Mouse (Mus musculus) forebrain, embryonic 13.5 days (tissue): ENCODE results near the gene Vmn1r218. TPM values are rescaled to one million over a fixed set of nuclear protein-coding genes. Genes with fewer than 3 reads are reported as not detected.
"Not testable (repeated sequence)": the region's sequence is repeated elsewhere in the genome, so short reads cannot be mapped to it uniquely, and the experiment has no call there.

Experiments
- ATAC-seq: fragments of 200-750 bp; cut with Nextera tagmentation; 2 replicates; pipeline ENCODE4 v1.8.0; 2017
- H3K27ac ChIP-seq: fragments of 300-500 bp; sonication (generic); 2 replicates; pipeline ENCODE4 v1.5.1; 2015; ENCODE audit warnings: inconsistent platforms, mild to moderate bottlenecking, moderate library complexity
- H3K27me3 ChIP-seq: fragments of 300-500 bp; sonication (generic); 2 replicates; pipeline ENCODE4 v1.6.1; 2015; ENCODE audit warnings: mild to moderate bottlenecking, inconsistent platforms
- H3K36me3 ChIP-seq: fragments of 300-500 bp; sonication (generic); 2 replicates; pipeline ENCODE4 v1.6.1; 2015; ENCODE audit warnings: mild to moderate bottlenecking, inconsistent platforms; ENCODE audit not compliant: poor library complexity, severe bottlenecking
- H3K4me1 ChIP-seq: fragments of 300-500 bp; sonication (generic); 2 replicates; pipeline ENCODE4 v1.6.1; 2015; ENCODE audit warnings: inconsistent platforms
- H3K4me2 ChIP-seq: fragments of 300-500 bp; sonication (generic); 2 replicates; pipeline ENCODE4 v1.6.1; 2015; ENCODE audit warnings: inconsistent platforms, mild to moderate bottlenecking, moderate library complexity
- H3K4me3 ChIP-seq: fragments of 300-500 bp; sonication (generic); 2 replicates; pipeline ENCODE4 v1.5.1; 2015; ENCODE audit warnings: mild to moderate bottlenecking, inconsistent platforms
- H3K9ac ChIP-seq: fragments of 300-500 bp; sonication (generic); 2 replicates; pipeline ENCODE4 v1.6.1; 2015; ENCODE audit warnings: mild to moderate bottlenecking, inconsistent platforms
- H3K9me3 ChIP-seq: fragments of 300-500 bp; sonication (generic); replicated peaks from 2 replicates; pipeline ENCODE4 v1.6.1; 2016; ENCODE audit warnings: inconsistent platforms
- WGBS: fragments of 180-500 bp; shearing (Covaris S2); methylation state at CpG from one replicate; pipeline ENCODE4 v1.1.7; 2015; 5-methylcytosine and 5-hydroxymethylcytosine counted together
- polyA plus RNA-seq: library from polyadenylated mRNA; unstranded; fragments of >200 nt; fragmentation: Nextera tagmentation; extraction: Ambion mirVana; gene quantifications from 2 replicates; pipeline ENCODE4 v1.2.1, GENCODE M21; 2015

Vmn1r218 gene
- not detected in 2 replicates for polyA plus RNA-seq

DNA sequence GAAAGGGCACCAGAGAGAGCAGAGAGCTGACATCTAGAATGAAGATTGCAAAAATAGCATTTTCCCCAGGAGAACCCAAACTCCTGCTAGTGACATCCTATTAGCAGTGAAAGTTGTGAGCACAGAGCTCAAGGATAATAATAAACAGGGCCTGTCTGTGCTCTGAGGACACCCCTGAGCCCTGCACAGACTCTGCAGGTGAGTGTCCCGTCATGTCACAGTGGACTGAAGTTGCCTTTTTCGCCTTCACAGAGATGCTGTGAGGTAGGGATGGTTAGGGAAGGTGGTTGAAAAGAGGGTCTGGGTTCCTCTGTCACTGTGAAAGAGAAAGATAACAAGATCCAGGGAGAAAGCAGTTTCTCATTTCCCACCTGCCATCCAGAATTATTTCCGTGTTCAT, at the start of gene Vmn1r218:
Gene Vmn1r218 (plus strand): TSS at position 57 of the 400 bp plus-strand sequence.
- Histone ChIP-seq H3K27ac (no peak within 1 kb of the TSS), H3K36me3 (no peaks in the 10 kb centered on the region), H3K27me3 (no peaks in the 10 kb centered on the region), H3K9ac (no peak within 1 kb of the TSS), H3K4me2 (no peak within 1 kb of the TSS), H3K4me1 (no peaks in the 10 kb centered on the region), H3K9me3 (no peaks in the 10 kb centered on the region), H3K4me3 (no peak within 1 kb of the TSS)
- ATAC-seq = no peak
- WGBS = 79% methylated on average over 3 of the region's 3 CpGs

DNA sequence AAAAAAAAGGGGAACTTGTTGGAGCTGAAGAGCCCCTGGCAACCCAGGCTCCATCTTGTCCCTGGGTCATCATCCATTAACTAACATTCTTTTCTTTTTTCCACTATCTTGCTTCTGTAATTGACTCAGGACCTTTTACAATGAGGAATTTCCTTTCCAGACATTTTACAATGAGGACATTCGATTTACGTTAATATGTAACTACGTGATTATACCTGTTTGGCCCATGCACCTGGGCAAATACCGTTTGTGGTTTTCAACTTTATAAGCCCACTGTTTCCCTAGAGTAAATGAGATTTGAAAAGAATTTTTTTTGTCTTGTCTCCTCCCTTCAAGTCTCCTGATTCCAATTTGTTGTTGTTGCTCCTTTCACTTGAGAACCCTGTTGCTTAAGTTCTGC, 38.6 kb upstream of the Vmn1r218 start:
- no peaks in the 10 kb centered on the region for H3K36me3 ChIP-seq
- no peak overlapping the region for H3K9ac ChIP-seq
- no peak overlapping the region for H3K27ac ChIP-seq
- ATAC-seq = no peak
- no peaks in the 10 kb centered on the region for H3K27me3 ChIP-seq
- no peak overlapping the region for H3K4me2 ChIP-seq
- H3K4me1 ChIP-seq = no peaks in the 10 kb centered on the region
- no peaks in the 10 kb centered on the region for H3K9me3 ChIP-seq
- 94% methylated on average over 4 of the region's 4 CpGs for WGBS
- H3K4me3 ChIP-seq = no peak overlapping the region

DNA sequence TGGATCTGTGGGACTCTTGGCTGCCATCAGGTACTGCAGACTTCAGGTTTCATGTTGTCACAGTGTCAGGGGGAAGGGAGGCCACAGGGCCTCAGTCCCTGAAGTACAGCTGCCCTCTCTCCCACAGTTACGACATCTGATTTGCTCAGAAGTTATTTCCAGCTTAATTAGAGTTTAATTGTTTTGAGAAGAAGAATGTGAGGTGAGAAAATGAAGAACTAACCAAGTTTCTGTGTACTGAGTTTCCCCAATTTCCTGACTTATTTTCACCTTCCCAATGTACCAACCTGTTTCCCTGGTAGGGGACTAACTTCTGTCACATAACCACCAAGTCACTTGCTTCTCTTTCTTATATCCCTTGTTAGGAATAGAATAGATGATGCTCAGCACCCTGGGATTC, 14.8 kb upstream of the Vmn1r218 start, which contains the start of gene Vmn1r217:
Gene Vmn1r217 (minus strand): TSS at position 101 of the 400 bp plus-strand sequence.
- not testable (repeated sequence) for H3K4me3 ChIP-seq
- WGBS = 86% methylated on average over 1 of the region's 1 CpGs

DNA sequence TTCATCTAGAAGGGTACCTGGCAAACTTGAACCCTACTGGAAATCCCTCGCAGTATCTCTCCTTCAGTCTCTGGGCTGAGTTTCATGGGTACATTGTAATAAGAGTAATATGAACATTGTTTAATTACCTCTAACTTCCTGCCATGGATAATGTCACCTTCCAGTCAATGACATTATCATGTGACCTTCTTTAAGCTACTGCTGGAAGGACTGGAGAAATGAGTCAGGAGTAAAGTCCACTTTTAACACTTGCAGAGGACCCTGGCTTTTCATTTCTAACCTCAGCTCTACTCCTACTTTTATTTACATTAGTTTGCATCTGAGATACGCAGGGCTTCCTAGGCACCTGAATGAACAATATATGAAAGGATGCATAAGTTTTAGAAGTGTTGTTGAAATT, 12.3 kb upstream of the Vmn1r218 start:
- H3K36me3 ChIP-seq = no peaks in the 10 kb centered on the region
- no peak overlapping the region for H3K9ac ChIP-seq
- no peaks in the 10 kb centered on the region for H3K4me1 ChIP-seq
- no peaks in the 10 kb centered on the region for H3K27me3 ChIP-seq
- no peak overlapping the region for H3K4me3 ChIP-seq
- no peak overlapping the region for H3K27ac ChIP-seq
- WGBS = 89% methylated on average over 2 of the region's 2 CpGs
- no peak for ATAC-seq
- H3K4me2 ChIP-seq = no peak overlapping the region
- H3K9me3 ChIP-seq = no peaks in the 10 kb centered on the region

More for the DNA sequence above, 14.8 kb upstream of the Vmn1r218 start, which contains the start of gene Vmn1r217:
- H3K27me3 ChIP-seq, ATAC-seq, H3K9ac ChIP-seq, H3K36me3 ChIP-seq, H3K4me2 ChIP-seq, H3K27ac ChIP-seq, H3K4me1 ChIP-seq, H3K9me3 ChIP-seq: not testable (repeated sequence)

DNA sequence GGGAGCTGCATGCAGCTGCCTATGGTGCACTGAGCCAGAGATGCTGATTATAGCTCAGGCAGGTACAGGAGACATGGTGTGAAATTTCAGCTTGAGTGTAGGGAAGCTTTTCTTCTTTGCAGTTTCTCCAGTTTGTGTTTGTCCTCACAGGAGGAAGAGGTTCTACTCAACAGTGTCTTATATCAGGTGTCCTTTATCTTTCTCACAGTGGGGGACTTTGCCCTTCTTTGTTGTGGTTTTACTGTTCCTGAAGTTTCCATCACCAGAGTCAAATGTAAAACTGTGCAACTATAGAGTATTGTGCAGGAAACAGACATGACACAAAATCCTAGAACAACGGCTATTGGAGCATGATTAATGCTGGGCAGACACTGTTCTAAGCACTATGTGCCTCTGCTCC, 546 bp downstream of the Vmn1r218 start:
- Histone ChIP-seq H3K9ac (no peak overlapping the region), H3K4me2 (no peak overlapping the region), H3K4me3 (no peak overlapping the region), H3K27ac (no peak overlapping the region), H3K36me3 (no peaks in the 10 kb centered on the region), H3K27me3 (no peaks in the 10 kb centered on the region), H3K4me1 (no peaks in the 10 kb centered on the region), H3K9me3 (no peaks in the 10 kb centered on the region)
- 71% methylated on average over 1 of the region's 1 CpGs for WGBS
- ATAC-seq = no peak

DNA sequence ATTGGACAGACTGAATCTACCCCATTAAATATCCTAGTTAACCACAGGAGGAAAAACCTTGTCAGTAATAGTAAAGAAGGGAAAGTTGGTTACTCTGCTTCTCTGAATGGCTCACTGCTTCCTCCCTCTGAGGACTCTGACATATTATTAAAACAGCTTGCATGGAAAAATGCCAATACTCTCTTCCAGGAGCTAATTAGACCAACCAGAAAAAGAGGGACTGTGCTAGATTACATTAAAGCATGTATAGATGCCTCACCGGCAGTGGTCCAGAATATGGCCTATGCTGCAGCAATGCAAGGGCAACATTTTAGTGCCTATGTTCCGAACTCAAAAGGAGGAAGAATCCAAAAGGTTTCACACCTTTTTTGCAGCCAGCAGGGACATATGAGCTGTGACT, 5.9 kb downstream of the Vmn1r218 start:
- Histone ChIP-seq H3K9me3 (no peaks in the 10 kb centered on the region), H3K27me3 (no peaks in the 10 kb centered on the region), H3K36me3 (no peaks in the 10 kb centered on the region), H3K4me2 (no peak overlapping the region), H3K4me3 (no peak overlapping the region), H3K27ac (no peak overlapping the region), H3K4me1 (no peaks in the 10 kb centered on the region), H3K9ac (no peak overlapping the region)
- 71% methylated on average over 2 of the region's 2 CpGs for WGBS
- peak; percentile 78 for ATAC-seq

DNA sequence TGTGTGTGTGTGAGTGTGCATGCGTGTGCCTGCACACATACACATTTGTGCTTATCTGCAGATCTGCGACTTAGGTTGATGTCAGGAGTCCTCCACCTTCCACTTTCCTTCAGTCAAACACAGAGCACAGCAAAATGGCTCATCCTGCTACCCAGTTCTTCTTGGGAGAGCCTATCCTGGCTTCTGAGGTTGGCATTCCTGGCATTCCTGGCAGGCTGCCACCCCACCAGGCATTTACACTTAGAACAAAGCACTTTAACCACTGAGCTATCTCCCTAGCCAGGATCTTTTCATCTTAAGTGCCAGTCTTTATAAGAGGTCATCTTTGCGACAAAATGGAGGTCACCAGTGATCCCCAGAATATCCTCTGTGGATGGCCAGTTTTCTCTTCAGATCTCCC, 24.9 kb downstream of the Vmn1r218 start:
- peak; percentile 38; the same call in 1 of the 2 replicates for ATAC-seq

DNA sequence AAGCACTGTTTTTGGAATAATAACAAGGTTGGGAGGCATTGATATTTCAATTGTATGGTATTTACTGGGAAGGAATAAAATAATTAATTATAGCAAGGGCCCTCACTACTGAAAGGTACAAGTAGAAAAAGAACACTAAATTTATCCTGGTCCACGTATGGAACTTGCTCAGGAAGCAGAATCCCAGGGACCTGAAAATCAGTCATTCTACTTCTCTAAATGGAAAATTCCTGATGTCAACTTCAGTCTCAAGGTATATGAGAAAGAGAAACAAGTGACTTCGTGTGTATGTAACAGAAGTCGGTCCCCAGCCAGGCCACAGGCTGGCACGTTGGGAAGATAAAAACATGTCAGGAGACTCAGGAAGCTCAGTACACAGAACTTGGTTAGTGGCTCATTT, 26.1 kb downstream of the Vmn1r218 start, which contains the start of gene Vmn1r219:
Gene Vmn1r219 (plus strand): TSS at position 301 of the 400 bp plus-strand sequence.
- Histone ChIP-seq H3K9ac (no peak within 1 kb of the TSS), H3K27me3 (no peaks in the 10 kb centered on the region), H3K27ac (no peak within 1 kb of the TSS), H3K4me3 (no peak within 1 kb of the TSS), H3K36me3 (no peaks in the 10 kb centered on the region), H3K4me2 (no peak within 1 kb of the TSS), H3K4me1 (peaks cover 6% of the 10 kb centered on the region), H3K9me3 (no peaks in the 10 kb centered on the region)
- WGBS = 82% methylated on average over 4 of the region's 4 CpGs
- no peak for ATAC-seq

More for the DNA sequence above, 24.9 kb downstream of the Vmn1r218 start:
- Histone ChIP-seq H3K27ac (no peak overlapping the region), H3K27me3 (no peaks in the 10 kb centered on the region), H3K4me3 (no peak overlapping the region), H3K9ac (no peak overlapping the region), H3K9me3 (no peaks in the 10 kb centered on the region), H3K4me2 (no peak overlapping the region), H3K4me1 (peaks cover 6% of the 10 kb centered on the region), H3K36me3 (no peaks in the 10 kb centered on the region)
- 70% methylated on average over 3 of the region's 3 CpGs for WGBS

DNA sequence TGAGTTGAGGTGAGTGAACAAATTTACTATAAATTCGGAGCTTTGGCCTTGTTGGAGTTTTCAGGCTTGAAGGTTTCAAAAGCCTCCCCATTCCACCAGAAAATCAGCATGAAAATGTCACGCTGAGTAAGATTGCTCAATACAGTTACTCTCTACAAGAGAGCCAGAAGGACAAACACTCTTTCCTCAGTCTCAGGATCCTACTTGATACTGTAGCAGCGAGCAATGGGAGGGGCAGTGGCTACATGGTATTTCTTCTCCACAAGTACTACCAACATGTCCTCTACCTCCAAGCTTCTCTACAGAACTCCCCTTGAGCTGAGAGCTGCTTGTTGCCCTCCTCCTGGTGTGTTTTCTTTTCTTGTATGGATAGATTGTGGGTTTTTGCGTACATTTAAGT, 33.5 kb downstream of the Vmn1r218 start:
- not testable (repeated sequence) for H3K9ac ChIP-seq, H3K9me3 ChIP-seq, H3K27ac ChIP-seq, ATAC-seq, H3K4me1 ChIP-seq, H3K36me3 ChIP-seq, H3K4me2 ChIP-seq, H3K27me3 ChIP-seq, H3K4me3 ChIP-seq
- 86% methylated on average over 4 of the region's 4 CpGs for WGBS

DNA sequence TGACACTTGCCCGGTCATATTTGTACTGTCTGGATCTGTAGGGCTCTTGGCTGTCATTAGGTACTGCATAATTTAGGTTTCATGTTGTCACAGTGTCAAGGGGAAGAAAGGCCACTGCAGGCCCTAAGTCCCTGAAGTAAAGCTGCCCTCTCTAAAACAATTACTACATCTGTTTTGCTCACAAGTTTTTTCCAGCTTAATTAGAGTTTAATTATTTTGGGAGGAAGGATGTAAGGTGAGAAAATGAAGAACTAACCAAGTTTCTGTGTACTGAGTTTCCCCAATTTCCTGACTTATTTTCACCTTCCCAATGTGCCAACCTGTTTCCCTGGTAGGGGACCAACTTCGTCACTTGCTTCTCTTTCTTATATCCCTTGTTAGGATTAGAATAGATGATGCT, 54.9 kb downstream of the Vmn1r218 start, which contains the start of gene Vmn1r220:
Gene Vmn1r220 (minus strand): TSS at position 101 of the 400 bp plus-strand sequence.
- no peak within 1 kb of the TSS for H3K4me3 ChIP-seq
- H3K27me3 ChIP-seq = no peaks in the 10 kb centered on the region
- H3K36me3 ChIP-seq = no peaks in the 10 kb centered on the region
- WGBS = 86% methylated on average over 2 of the region's 2 CpGs
- H3K9me3 ChIP-seq = no peaks in the 10 kb centered on the region
- no peak within 1 kb of the TSS for H3K27ac ChIP-seq
- no peak for ATAC-seq
- H3K9ac ChIP-seq = no peak within 1 kb of the TSS
- no peaks in the 10 kb centered on the region for H3K4me1 ChIP-seq
- H3K4me2 ChIP-seq = no peak within 1 kb of the TSS

Other genes starting within 250 kb of the Vmn1r218 start
- not detected in 2 replicates for gene Vmn1r212, start 248.9 kb upstream of the Vmn1r218 start, polyA plus RNA-seq
- gene Vmn1r213, start 125.5 kb upstream of the Vmn1r218 start, polyA plus RNA-seq = not detected in 2 replicates
- not detected in 2 replicates for gene Vmn1r214, start 102.7 kb upstream of the Vmn1r218 start, polyA plus RNA-seq
- gene Vmn1r215, start 65.1 kb upstream of the Vmn1r218 start, polyA plus RNA-seq = not detected in 2 replicates
- not detected in 2 replicates for gene Vmn1r217, start 14.9 kb upstream of the Vmn1r218 start, polyA plus RNA-seq
- gene Vmn1r219, start 26.2 kb downstream of the Vmn1r218 start, polyA plus RNA-seq = not detected in 2 replicates
- gene Vmn1r220, start 54.8 kb downstream of the Vmn1r218 start, polyA plus RNA-seq = not detected in 2 replicates
- gene Vmn1r221, start 81.0 kb downstream of the Vmn1r218 start, polyA plus RNA-seq = not detected in 2 replicates
- gene Vmn1r222, start 102.8 kb downstream of the Vmn1r218 start, polyA plus RNA-seq = not detected in 2 replicates
- not detected in 2 replicates for gene Vmn1r223, start 114.0 kb downstream of the Vmn1r218 start, polyA plus RNA-seq
- gene Zfp322a, start 236.1 kb downstream of the Vmn1r218 start, polyA plus RNA-seq = 61.4 and 61.8 TPM in 2 replicates